Mouse (Mus musculus): ENCODE measurements around the gene Gabrr2. TPM values are rescaled to one million over a fixed set of nuclear protein-coding genes. Genes with fewer than 3 reads are reported as not detected.

Gene Gabrr2
- polyA plus RNA-seq (2012; rRNA removed): 0.18 and 1.5 TPM in 2 replicates

GRCm38 (mm10) chr4:33062981-33063380 is at the start of gene Gabrr2:
Gabrr2 (plus strand) TSS chr4:33062999.
- TF ChIP-seq POLR2A (IDR thresholded peaks at IDR 0.05; ENCODE audit: low read depth, low read length): no peak
- no peak for TF ChIP-seq CTCF (IDR thresholded peaks at IDR 0.05; ENCODE audit: extremely low read depth, insufficient read length, insufficient replicate concordance, low read depth, low read length)
- Histone ChIP-seq H3K4me3 (ENCODE audit: low read depth, low read length) (no peak within 1 kb of the TSS), H3K36me3 (ENCODE audit: control insufficient read depth, insufficient read depth, low read length) (no peaks in the 10 kb centered on the region), H3K4me1 (ENCODE audit: control insufficient read depth, insufficient read depth, insufficient read length, low read length) (peaks cover 2% of the 10 kb centered on the region; the same call in 1 of the 2 replicates), H3K27me3 (ENCODE audit: control insufficient read depth, insufficient read depth, low read length) (no peaks in the 10 kb centered on the region), H3K27ac (ENCODE audit: insufficient read depth, low read depth, low read length) (no peak within 1 kb of the TSS)
- whole genome bisulfite sequencing: 87% methylated on average over 4 of the region's 4 CpGs

- no peak overlapping the region for H3K4me3 ChIP-seq (ENCODE audit: low read depth, low read length)
- peaks cover 15% of the 10 kb centered on the region for H3K36me3 ChIP-seq (ENCODE audit: control insufficient read depth, insufficient read depth, low read length)
- H3K27ac ChIP-seq (ENCODE audit: insufficient read depth, low read depth, low read length): no peak overlapping the region
- H3K27me3 ChIP-seq (ENCODE audit: control insufficient read depth, insufficient read depth, low read length): no peaks in the 10 kb centered on the region
- no peaks in the 10 kb centered on the region for H3K4me1 ChIP-seq (ENCODE audit: control insufficient read depth, insufficient read depth, insufficient read length, low read length)
- WGBS: 35% methylated on average over 9 of the region's 9 CpGs
- no peak for TF ChIP-seq POLR2A (IDR thresholded peaks at IDR 0.05; ENCODE audit: low read depth, low read length)
- peak; percentile 92; the same call in 1 of the 2 replicates for TF ChIP-seq CTCF (IDR thresholded peaks at IDR 0.05; ENCODE audit: extremely low read depth, insufficient read length, insufficient replicate concordance, low read depth, low read length)
Measured at GRCm38 (mm10) chr4:33018361-33018999, 44.3 kb upstream of the Gabrr2 start.

- H3K4me1 ChIP-seq (ENCODE audit: control insufficient read depth, insufficient read depth, insufficient read length, low read length): no peaks in the 10 kb centered on the region; the same call in 1 of the 2 replicates
- H3K36me3 ChIP-seq (ENCODE audit: control insufficient read depth, insufficient read depth, low read length): peaks cover 6% of the 10 kb centered on the region; the same call in 1 of the 2 replicates
- H3K4me3 ChIP-seq (ENCODE audit: low read depth, low read length): no peak overlapping the region
- no peak for TF ChIP-seq POLR2A (IDR thresholded peaks at IDR 0.05; ENCODE audit: low read depth, low read length)
- TF ChIP-seq CTCF (IDR thresholded peaks at IDR 0.05; ENCODE audit: extremely low read depth, insufficient read length, insufficient replicate concordance, low read depth, low read length): no peak
- H3K27ac ChIP-seq (ENCODE audit: insufficient read depth, low read depth, low read length): no peak overlapping the region
- WGBS: 82% methylated on average over 8 of the region's 8 CpGs
- H3K27me3 ChIP-seq (ENCODE audit: control insufficient read depth, insufficient read depth, low read length): no peaks in the 10 kb centered on the region
Measured at GRCm38 (mm10) chr4:33024420-33024819, 38.4 kb upstream of the Gabrr2 start.

GRCm38 (mm10) chr4:33029104-33029503 is 33.7 kb upstream of the Gabrr2 start:
- 78% methylated on average over 7 of the region's 7 CpGs for WGBS
- peaks cover 1% of the 10 kb centered on the region for H3K36me3 ChIP-seq (ENCODE audit: control insufficient read depth, insufficient read depth, low read length)
- H3K4me3 ChIP-seq (ENCODE audit: low read depth, low read length): no peak overlapping the region
- H3K4me1 ChIP-seq (ENCODE audit: control insufficient read depth, insufficient read depth, insufficient read length, low read length): peaks cover 4% of the 10 kb centered on the region
- TF ChIP-seq CTCF (IDR thresholded peaks at IDR 0.05; ENCODE audit: extremely low read depth, insufficient read length, insufficient replicate concordance, low read depth, low read length) (no peak), POLR2A (IDR thresholded peaks at IDR 0.05; ENCODE audit: low read depth, low read length) (no peak)
- H3K27ac ChIP-seq (ENCODE audit: insufficient read depth, low read depth, low read length): no peak overlapping the region
- H3K27me3 ChIP-seq (ENCODE audit: control insufficient read depth, insufficient read depth, low read length): no peaks in the 10 kb centered on the region

GRCm38 (mm10) chr4:33030264-33031194 is 32.3 kb upstream of the Gabrr2 start:
- TF ChIP-seq CTCF (IDR thresholded peaks at IDR 0.05; ENCODE audit: extremely low read depth, insufficient read length, insufficient replicate concordance, low read depth, low read length) (peak; percentile 14; the same call in 1 of the 2 replicates), POLR2A (IDR thresholded peaks at IDR 0.05; ENCODE audit: low read depth, low read length) (no peak)
- H3K27ac ChIP-seq (ENCODE audit: insufficient read depth, low read depth, low read length): peak overlapping the region; percentile 86
- H3K27me3 ChIP-seq (ENCODE audit: control insufficient read depth, insufficient read depth, low read length): no peaks in the 10 kb centered on the region
- 4% methylated on average over 55 of the region's 55 CpGs for WGBS
- peaks cover 4% of the 10 kb centered on the region for H3K36me3 ChIP-seq (ENCODE audit: control insufficient read depth, insufficient read depth, low read length)
- H3K4me1 ChIP-seq (ENCODE audit: control insufficient read depth, insufficient read depth, insufficient read length, low read length): peaks cover 4% of the 10 kb centered on the region
- H3K4me3 ChIP-seq (ENCODE audit: low read depth, low read length): peak overlapping the region; percentile 86

- peak within 1 kb of the TSS; percentile 86 for H3K4me3 ChIP-seq (ENCODE audit: low read depth, low read length)
- H3K4me1 ChIP-seq (ENCODE audit: control insufficient read depth, insufficient read depth, insufficient read length, low read length): peaks cover 4% of the 10 kb centered on the region
- TF ChIP-seq CTCF (IDR thresholded peaks at IDR 0.05; ENCODE audit: extremely low read depth, insufficient read length, insufficient replicate concordance, low read depth, low read length) (no peak), POLR2A (IDR thresholded peaks at IDR 0.05; ENCODE audit: low read depth, low read length) (peak; percentile 71)
- H3K27me3 ChIP-seq (ENCODE audit: control insufficient read depth, insufficient read depth, low read length): no peaks in the 10 kb centered on the region
- H3K36me3 ChIP-seq (ENCODE audit: control insufficient read depth, insufficient read depth, low read length): peaks cover 5% of the 10 kb centered on the region
- H3K27ac ChIP-seq (ENCODE audit: insufficient read depth, low read depth, low read length): peak within 1 kb of the TSS; percentile 86
- under 1% methylated on average over 122 of the region's 123 CpGs for WGBS
Measured at GRCm38 (mm10) chr4:33031195-33031960, 31.4 kb upstream of the Gabrr2 start, which contains the start of gene Ube2j1. Ube2j1 (plus strand) TSS chr4:33031416.
